Mouse (Mus musculus): ENCODE data around the gene Zfp988. TPM values are rescaled to one million over a fixed set of nuclear protein-coding genes. Genes with fewer than 3 reads are reported as not detected.
"Not testable (repeated sequence)": the region's sequence is repeated elsewhere in the genome, so short reads cannot be mapped to it uniquely, and the experiment has no call there.

Zfp988 gene
- polyA plus RNA-seq, 1 experiment from 2014 or later: not detected

DNA sequence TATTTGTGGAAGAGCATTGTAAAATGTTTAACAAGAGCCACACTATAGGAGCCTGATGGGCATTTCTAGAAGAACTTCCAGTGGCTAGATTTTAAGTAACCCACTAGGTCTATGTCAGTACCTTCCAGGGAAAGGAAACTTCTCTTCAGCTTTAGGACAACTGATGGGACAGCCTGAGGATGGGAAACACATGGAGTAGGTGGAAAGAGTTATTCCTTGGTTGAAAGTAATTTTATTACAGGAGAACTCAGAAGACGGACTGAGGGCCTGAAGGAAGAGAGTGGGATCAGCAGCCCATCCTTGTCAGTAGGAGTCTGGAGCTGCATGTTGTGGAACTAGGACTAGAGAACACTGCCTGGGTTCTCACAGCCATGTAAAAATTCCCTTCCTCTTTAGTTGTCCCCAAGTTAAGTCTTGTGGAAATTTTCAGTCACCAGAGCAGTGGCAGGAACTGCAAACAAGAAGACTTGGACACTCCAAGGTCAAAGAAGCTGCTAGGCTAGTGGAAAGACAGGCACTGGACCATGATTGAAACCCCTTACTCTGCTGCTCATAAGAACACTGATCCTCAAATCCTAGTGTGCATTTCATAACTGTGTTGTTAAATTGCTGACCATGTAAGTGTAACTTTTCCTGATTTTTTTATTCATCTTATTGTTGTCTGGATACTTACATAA, 30.4 kb downstream of the Zfp988 start:
- not testable (repeated sequence) for H3K9ac ChIP-seq, H3K4me1 ChIP-seq, H3K36me3 ChIP-seq, H3K4me2 ChIP-seq, H3K27me3 ChIP-seq, H3K4me3 ChIP-seq, H3K27ac ChIP-seq
- peaks cover 63% of the 10 kb centered on the region for H3K9me3 ChIP-seq
- ATAC-seq (ENCODE audit: insufficient number of reproducible peaks, insufficient read depth, low FRiP score, low TSS enrichment, low read depth): peak; percentile 54
- 20% methylated on average over 1 of the region's 1 CpGs for WGBS

DNA sequence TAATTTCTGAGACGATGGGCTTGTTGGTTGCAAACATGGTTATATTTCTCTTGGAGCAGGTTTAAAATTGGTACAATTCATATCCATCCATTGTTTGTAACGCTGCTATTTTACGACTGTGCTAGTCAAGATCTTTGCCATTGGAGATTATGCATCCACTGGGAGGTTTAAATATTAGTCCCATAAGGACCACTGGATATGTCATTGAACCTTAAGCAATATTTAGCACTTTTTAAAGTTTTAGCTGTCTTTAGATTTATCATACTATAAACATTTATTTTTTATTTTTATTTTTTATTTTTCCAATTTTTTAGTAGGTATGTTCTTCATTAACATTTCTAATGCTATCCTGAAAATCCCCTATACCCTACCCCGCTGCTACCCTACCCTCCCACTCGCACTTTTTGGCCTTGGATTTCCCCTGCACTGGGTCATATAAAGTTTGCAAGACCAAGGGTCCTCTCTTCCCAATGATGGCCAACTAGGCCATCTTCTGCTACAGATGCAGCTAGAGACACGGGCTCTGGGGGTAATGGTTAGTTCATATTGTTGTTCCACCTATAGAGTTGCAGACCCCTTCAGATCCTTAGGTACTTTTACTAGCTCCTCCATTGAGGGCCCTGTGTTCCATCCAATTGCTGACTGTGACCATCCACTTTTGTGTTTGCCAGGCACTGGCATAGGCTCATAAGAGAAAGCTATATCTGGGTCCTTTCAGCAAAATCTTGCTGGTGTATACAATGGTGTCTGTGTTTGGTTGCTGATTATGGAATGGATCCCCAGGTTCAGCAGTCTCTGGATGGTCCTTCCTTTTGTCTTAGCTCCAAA, 31.1 kb downstream of the Zfp988 start:
- H3K27ac ChIP-seq, H3K9ac ChIP-seq, H3K4me2 ChIP-seq, H3K4me3 ChIP-seq, H3K27me3 ChIP-seq, H3K4me1 ChIP-seq, H3K36me3 ChIP-seq: not testable (repeated sequence)
- ATAC-seq (ENCODE audit: insufficient number of reproducible peaks, insufficient read depth, low FRiP score, low TSS enrichment, low read depth): peak; percentile 81
- peaks cover 65% of the 10 kb centered on the region for H3K9me3 ChIP-seq
- 63% methylated on average over 6 of the region's 6 CpGs for WGBS

DNA sequence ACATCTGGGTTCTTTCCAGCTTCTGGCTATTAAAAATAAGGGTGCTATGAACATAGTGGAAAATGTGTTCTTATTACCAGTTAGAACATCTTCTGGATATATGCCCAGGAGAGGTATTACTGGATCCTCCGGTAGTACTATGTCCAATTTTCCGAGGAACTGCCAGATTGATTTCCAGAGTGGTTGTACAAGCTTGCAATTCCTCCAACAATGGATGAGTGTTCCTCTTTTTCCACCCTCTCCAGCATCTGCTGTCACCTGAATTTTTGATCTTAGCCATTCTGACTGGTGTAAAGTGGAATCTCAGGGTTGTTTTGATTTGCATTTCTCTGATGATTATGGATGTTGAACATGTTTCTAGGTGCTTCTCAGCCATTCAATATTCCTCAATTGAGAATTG, 32.0 kb downstream of the Zfp988 start:
- H3K27ac ChIP-seq; H3K4me1 ChIP-seq; H3K9ac ChIP-seq; H3K4me2 ChIP-seq; H3K27me3 ChIP-seq; H3K36me3 ChIP-seq; ATAC-seq (ENCODE audit: insufficient number of reproducible peaks, insufficient read depth, low FRiP score, low TSS enrichment, low read depth); H3K4me3 ChIP-seq: not testable (repeated sequence)
- 89% methylated on average over 2 of the region's 2 CpGs for WGBS
- peaks cover 65% of the 10 kb centered on the region for H3K9me3 ChIP-seq

DNA sequence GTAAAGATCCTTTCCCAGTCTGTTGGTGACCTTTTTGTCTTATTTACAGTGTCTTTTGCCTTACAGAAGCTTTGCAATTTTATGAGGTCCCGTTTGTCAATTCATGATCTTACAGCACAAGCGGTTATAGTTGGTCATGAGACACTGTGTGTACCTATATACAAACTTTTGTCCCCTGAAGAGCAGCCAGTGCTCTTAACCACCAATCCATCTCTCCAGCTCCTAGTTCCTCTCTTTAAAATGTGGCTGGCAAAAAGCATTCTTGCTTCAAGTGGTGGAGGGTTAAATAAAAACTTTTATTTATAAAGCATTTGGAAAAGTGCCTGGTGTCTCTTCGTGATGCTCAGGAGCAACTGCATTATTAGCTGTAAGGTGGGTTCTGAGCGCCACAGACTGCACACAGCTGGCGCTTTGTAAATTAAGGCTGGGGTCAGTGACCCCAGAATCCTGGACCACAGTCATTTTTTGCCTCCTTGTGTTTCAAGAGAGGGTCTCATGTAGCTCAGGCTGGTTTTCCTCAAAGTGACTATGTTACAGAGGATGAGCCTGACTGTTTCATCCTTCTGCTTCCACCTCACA, 32.6 kb downstream of the Zfp988 start:
- Histone ChIP-seq H3K4me3 (no peak overlapping the region), H3K27ac (no peak overlapping the region), H3K4me1 (no peaks in the 10 kb centered on the region), H3K9me3 (peaks cover 69% of the 10 kb centered on the region), H3K36me3 (no peaks in the 10 kb centered on the region), H3K27me3 (no peaks in the 10 kb centered on the region), H3K4me2 (no peak overlapping the region), H3K9ac (no peak overlapping the region)
- 70% methylated on average over 5 of the region's 5 CpGs for WGBS
- no peak for ATAC-seq (ENCODE audit: insufficient number of reproducible peaks, insufficient read depth, low FRiP score, low TSS enrichment, low read depth)

DNA sequence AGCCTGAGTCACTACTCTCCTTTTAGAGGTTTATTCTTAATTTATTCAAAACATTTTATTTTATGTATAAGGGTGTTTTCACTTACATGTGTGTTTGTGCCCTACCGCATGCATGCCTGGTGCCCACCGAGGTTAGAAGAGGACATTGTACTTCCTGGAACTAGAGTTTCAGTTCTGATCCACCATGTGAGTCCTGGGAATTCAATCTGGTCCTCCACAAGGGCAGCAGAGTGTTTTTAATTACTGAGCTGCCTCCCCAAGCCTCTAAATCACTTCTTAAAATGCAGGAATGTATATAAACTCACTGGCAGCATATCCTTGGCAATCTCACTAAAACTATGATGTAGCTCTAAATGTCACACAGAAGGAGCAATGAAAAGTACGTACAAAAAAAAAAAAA, 33.2 kb downstream of the Zfp988 start:
- H3K9ac ChIP-seq; H3K27ac ChIP-seq; H3K4me2 ChIP-seq; H3K4me3 ChIP-seq; ATAC-seq (ENCODE audit: insufficient number of reproducible peaks, insufficient read depth, low FRiP score, low TSS enrichment, low read depth); H3K4me1 ChIP-seq; H3K36me3 ChIP-seq; H3K27me3 ChIP-seq: not testable (repeated sequence)
- WGBS: 81% methylated on average over 3 of the region's 3 CpGs
- peaks cover 71% of the 10 kb centered on the region for H3K9me3 ChIP-seq

DNA sequence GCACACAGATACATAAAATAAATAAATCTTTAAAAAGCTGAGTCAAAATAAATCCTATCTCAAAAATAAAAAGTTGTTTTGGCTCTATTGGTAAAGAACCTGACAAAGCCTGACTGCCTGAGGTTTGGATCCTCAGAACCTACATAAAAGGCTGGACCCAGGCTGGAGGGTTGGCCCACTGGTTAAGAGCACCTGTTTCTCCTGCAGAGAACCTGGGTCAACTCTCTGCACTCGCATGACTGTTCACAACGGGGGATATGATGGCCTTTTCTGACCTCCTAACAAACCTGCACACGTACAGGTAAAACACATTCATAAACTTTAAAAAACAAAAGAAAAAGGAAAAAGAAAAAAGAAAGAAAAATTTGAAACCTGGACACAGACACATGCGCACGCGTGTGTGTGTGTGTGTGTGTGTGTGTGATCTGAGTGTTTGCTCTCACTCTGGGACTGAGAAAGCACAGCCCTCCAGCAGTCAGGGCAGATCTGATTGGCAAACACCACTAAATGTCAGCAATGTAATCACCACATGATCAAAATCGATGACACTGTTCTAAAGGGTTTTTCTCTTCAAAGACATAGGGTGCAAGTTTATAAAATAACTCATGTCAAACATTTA, 34.2 kb downstream of the Zfp988 start:
- not testable (repeated sequence) for H3K4me1 ChIP-seq; H3K9ac ChIP-seq; H3K27ac ChIP-seq; H3K36me3 ChIP-seq; ATAC-seq (ENCODE audit: insufficient number of reproducible peaks, insufficient read depth, low FRiP score, low TSS enrichment, low read depth); H3K4me3 ChIP-seq; H3K27me3 ChIP-seq; H3K4me2 ChIP-seq
- WGBS: 70% methylated on average over 7 of the region's 7 CpGs
- peaks cover 67% of the 10 kb centered on the region for H3K9me3 ChIP-seq

DNA sequence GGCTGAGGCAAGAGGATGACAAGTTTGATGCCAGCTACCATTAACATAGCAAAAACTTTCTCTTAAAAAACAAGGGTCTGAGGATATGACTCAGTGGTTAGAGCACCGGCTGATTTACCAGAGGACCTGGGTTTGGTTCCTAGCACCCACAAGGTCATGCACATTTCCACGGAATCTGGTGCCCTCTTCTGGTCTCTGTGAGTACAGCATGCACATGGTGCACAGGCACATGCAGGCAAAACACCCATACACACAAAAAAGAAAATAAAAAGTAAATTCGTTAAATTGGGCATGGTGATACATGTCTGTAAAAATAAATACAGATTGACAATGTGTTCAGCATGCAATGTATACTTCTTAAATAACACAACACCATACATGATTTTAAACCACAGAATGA, 34.8 kb downstream of the Zfp988 start:
- not testable (repeated sequence) for H3K4me3 ChIP-seq; ATAC-seq (ENCODE audit: insufficient number of reproducible peaks, insufficient read depth, low FRiP score, low TSS enrichment, low read depth); H3K9ac ChIP-seq; H3K36me3 ChIP-seq; H3K4me2 ChIP-seq; H3K27me3 ChIP-seq; H3K4me1 ChIP-seq; H3K27ac ChIP-seq
- 63% methylated on average over 3 of the region's 3 CpGs for WGBS
- H3K9me3 ChIP-seq: peaks cover 66% of the 10 kb centered on the region

DNA sequence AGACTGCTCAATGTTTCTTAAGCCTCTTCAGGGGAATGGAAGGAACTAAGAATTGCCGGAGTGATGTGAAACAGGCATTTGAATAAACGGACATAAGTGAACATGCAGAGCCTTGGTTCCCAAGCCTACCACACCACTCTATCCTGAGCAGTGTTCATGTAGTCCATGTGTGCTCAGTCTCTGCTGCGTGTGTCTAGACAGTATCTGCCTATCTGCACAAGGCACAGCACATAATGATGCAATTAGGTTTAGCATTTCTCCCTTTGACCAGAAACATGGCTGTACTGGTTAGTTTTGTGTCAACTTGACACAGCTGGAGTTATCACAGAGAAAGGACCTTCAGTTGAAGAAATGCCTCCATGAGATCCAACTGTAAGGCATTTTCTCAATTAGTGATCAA, 35.4 kb downstream of the Zfp988 start:
- not testable (repeated sequence) for H3K27ac ChIP-seq; ATAC-seq (ENCODE audit: insufficient number of reproducible peaks, insufficient read depth, low FRiP score, low TSS enrichment, low read depth); H3K4me2 ChIP-seq; H3K4me3 ChIP-seq; H3K27me3 ChIP-seq; H3K9ac ChIP-seq; H3K36me3 ChIP-seq; H3K4me1 ChIP-seq
- WGBS: 84% methylated on average over 3 of the region's 3 CpGs
- peaks cover 60% of the 10 kb centered on the region for H3K9me3 ChIP-seq

DNA sequence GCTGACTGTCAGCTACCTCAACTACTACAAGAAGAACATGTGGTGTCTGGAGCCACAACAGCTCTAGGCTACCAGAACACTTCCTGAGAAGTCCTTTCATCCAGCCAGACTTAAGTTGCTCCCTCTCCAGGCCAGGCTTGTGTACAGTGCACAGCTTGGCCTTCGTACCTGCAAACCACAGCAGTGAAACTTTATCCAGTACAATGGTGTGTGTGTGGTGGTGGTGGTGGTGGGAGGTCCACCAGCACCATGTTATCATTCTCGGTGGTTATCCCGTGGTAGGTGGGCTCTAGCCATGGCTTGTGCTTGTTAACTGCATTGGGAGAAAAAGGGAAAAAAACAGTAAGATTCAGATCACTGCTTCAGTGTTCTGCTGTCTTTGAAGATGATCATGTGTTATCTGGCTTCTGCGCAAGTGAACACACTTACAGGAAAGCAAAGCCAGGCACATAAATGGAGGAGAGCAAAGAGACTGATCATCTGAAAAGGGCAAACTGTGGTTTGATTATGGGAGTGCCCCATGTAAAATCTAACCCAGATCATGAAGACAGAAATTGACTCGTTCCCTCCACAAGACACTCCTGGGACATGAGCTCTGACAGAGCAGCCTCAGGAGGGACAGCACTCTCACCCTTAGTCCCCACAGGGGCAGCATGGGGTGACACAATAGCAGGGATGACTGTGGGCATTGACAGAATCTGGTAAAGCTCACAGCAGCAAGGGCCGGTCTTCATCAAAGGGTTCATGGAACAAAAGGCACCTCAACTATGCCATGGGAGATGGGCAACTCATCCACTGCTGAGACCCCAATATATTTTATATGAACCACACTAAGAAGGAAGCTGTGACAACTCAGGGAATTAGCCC, 37.8 kb downstream of the Zfp988 start:
- not testable (repeated sequence) for H3K4me3 ChIP-seq
- peaks cover 51% of the 10 kb centered on the region for H3K9me3 ChIP-seq
- WGBS: 73% methylated on average over 6 of the region's 6 CpGs

DNA sequence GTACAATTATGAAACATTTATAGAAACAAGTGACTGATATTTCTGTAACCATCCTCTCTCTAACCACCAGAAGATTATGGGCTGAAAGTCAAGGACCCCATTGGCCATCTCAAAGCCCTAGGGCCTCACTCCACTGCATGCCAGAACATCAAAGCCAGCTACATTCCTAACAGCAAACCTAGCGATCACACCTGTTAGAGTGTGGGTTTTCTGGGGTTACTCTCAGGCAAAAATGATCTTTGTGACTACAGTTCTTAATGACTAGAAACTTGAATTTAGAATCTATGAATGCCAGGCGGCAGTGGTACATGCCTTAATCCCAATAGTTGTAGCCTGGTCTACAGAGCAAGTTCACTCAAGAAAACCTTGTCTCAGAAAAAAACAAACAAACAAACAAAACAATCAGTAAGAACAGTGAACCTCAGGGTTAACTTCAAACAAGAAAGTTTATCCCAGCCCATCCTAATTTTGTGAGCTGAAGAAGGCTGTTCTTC, 39.6 kb downstream of the Zfp988 start:
- ATAC-seq (ENCODE audit: insufficient number of reproducible peaks, insufficient read depth, low FRiP score, low TSS enrichment, low read depth); H3K4me1 ChIP-seq; H3K27ac ChIP-seq; H3K9ac ChIP-seq; H3K4me3 ChIP-seq; H3K27me3 ChIP-seq; H3K36me3 ChIP-seq; H3K4me2 ChIP-seq: not testable (repeated sequence)
- peaks cover 54% of the 10 kb centered on the region for H3K9me3 ChIP-seq
- 89% methylated on average over 2 of the region's 2 CpGs for WGBS

More for the DNA sequence above, 37.8 kb downstream of the Zfp988 start:
- ATAC-seq (ENCODE audit: insufficient number of reproducible peaks, insufficient read depth, low FRiP score, low TSS enrichment, low read depth): peak; percentile 91
- H3K27me3 ChIP-seq, H3K4me2 ChIP-seq, H3K4me1 ChIP-seq, H3K36me3 ChIP-seq, H3K27ac ChIP-seq, H3K9ac ChIP-seq: not testable (repeated sequence)
